Mouse (Mus musculus) CD4-positive helper T cell, adult 2 months (primary cell): Measurements from ENCODE around the gene Nbr1.

Source experiments
- DNase-seq: peaks from one replicate; pipeline ENCODE4 v3.0.0-alpha.2; 2012; ENCODE audit warnings: low read depth, missing footprints, low spot score

The Nbr1 gene

DNA sequence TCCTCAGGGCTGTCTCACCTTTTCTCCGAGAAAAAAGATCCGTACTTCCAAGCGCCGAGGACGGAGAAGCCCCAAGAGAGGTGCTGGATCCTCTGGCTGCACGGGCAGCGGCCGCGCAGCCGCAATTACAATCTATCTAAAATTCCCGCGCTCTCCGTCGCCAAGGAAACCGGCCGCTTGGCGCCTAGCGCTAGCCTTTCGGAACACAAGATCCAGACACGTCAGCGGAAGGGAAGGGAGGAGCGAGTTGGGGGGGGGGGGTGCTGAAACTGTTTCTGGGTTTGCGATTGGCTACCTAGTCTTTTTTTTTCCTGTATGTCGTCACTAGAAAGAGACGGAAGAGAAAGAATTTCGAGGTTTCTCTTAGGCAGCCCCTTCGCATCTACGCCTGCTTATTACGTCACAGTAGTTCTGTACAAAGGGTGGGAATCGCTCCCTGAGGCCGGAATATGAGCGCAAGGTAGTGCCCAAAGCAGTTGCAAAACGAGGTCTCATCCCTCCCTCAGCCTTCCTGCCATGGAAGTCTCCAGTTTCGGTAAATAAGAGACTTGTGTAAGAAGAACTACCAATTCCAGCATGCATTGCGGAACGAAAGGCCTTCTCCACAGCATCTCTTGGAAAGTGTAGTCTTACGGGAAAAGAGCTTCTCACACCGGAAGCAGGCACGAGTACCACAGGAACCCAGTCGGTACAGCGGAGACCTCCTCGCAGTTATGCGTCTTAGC lies at the start of gene Nbr1, which contains the start of gene Brca1:
Gene Nbr1 (plus strand): TSS at position 399 of the 725 bp plus-strand sequence.
Gene Brca1 (minus strand): TSS at position 205 of the 725 bp plus-strand sequence.
- peak; percentile 99 for DNase-seq

DNA sequence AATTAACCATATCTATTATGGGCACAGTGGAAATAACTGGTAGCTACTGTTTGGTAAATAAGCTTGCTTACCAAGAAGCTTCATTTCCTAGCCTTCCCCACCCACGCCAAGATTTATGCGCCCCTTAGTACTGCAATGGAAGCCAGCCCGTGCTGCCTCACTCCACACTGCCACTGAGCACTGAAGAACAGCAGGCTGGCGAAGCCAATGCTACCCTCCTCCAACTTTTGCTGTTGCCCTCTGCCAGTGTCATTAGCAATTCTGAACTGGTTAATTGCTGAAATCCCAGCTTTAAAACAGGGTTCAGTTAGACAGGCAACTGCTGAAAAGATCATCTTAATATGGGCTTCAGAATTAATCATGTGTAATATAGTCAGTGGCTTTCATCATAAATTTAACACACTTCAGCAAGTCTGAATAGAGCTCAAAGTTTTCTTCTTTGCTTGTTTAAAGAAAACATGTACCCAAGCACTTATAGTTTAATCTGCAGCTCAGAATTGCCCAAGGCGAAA lies 45.6 kb upstream of the Nbr1 start:
- DNase-seq = no peak

DNA sequence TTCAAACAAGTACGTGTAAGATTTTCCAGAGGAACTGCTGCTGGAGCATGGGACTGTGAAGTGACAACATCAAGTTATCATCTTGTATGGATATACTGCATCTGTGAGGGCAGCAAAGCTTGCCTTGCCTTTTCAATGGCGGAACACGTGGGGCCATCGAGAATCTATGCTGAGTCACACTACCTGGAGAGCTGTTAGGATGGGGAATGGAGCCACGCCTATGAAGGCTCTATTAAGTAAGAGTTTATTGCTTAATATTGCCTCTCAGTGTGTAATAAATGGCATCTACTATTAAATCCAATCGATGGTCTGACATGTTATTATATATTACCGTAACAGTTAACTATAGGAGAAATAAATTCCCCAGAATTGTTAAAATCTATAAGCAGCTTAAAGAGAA lies 44.9 kb upstream of the Nbr1 start:
- DNase-seq = no peak

DNA sequence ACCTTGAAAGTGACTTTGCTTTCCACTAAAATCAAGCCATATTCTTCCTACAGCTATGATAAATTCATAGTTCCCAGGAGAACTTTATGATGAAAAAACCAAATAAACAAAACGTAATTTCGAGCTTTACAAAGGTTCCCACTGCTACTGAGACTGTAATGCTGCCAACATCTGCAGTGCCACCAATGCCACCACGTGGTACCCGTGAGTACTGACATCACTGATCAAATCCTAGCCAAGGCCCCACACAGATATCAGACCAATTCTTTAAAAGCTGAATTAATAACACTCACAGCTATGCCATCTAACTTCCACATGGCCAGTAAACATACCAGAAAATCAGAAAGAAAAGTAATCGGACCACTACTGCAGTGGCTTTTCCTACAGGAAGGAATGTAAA lies 33.0 kb upstream of the Nbr1 start:
- DNase-seq = no peak

DNA sequence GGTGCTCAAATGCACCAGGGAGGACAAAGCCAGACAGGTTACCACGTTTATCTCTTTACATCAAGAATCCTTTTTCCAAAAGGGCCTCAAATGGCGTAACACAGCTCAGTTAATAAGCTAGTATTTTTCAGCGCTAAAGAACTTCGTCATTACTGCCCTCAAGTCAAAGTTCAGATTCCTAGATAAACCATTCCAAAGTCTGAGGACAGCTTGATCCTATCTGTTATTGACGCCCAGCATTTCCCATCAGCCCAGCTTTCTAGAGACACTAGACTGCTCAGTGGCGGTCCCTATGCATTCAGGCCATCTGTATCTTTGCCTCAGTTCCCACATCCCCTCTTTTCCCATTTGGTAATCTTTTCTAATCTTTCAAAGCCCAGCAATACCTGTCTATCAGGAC lies 32.6 kb upstream of the Nbr1 start:
- DNase-seq = no peak

DNA sequence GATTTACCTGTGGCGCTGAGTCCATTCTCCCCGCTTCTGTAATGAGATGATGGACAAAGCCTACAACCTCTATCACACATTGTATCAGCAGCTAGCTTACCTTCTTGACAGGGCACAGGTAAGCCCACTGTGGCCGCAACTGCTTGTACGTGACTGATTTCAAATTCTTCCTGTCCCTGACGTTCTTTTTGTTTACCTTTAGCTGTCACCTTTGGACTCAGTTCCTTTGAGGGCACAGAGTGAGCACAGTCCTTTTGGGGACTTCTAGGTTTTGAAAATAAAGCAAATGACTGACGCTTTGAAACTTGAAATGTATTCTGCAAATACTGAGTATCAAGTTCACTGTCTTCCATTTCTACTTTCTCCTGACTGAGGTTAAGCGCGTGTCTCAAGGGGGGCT lies 27.5 kb upstream of the Nbr1 start:
- DNase-seq = no peak

DNA sequence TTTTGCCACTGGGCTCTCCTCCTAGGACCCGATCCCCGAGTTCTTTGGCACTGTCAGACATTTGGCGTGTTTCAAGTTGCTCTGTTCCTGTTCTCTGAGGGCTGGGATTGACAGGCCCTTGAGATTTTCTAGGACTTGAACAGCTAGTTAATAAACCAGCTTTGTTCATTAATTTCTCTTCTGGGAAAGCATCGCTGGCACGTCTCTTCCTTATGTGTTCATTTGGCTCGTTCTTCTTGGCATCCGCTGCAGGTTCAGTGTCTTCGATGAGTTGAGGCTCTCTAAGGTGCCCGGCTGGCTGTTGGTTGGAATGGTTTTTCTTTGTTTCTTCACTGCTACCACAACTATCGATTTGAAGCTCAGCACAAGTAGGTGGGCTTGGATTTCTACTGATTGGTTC lies 26.9 kb upstream of the Nbr1 start:
- no peak for DNase-seq

DNA sequence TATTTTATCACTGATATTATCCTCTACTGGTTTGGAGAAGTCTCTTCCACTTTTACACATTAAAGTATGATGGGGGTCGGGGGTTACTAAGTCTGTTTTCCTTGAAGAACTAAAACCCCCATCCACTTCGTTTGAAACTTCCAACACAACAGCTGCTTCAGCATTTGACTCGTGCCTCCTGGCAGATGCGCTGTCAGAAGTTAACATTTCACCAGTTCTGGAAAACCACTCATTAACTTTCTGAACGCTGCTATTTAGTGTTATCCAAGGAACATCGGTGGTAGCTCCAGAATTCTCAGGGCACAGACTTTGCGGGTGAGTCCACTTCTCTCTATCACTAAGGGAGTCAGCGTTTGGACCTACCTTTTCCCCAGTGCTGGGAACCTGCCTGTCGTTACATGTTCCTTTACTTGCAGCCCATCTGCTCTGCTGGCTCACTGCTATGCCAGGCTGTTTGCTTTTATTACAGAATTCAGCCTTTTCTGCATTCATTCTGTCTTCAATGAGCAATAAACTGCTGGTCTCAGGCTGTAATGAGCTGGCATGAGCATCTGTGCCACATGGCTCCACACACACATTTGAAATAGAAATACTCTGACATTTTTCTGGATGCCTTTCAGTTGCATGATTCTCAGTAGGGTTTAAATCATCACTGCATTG lies 25.9 kb upstream of the Nbr1 start:
- DNase-seq = no peak

DNA sequence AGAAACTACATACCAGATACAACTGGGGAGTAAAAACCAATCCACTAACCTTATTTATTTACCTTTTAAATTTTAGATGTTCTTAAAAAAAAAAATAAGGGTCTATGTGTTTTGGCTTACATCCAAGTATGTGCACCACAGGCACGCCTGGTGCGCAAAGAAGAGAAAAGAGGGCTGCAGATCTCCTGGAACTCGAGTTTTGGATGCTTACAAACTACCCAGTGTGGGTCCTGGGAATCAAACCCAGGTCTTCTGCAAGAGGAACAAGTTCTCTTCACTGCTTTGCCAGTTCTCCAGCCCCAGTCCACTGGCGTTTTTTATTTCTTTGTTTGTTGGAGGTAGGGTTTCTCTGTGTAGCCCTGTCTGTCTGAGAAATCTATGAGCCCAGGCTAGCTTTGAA lies 25.3 kb upstream of the Nbr1 start:
- no peak for DNase-seq

DNA sequence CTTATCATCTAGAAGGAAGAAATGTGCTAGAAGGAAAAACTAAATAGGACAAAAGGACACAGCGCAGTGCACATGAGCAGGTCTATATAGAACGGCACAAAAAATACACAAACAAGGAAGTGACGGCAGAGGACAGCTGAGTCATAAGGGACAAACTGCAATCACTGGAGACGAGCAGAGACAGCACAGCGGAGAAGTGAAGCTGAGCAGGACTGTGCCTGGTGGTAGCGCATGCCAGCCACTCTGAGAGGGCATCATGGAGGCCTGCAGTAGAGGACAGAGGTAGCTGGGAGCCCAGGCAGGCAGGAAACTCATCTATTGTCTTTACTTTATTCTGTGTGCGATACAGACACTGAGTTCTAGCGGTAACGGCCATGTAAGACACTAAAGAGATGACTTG lies 8.4 kb upstream of the Nbr1 start:
- peak; percentile 34 for DNase-seq

DNA sequence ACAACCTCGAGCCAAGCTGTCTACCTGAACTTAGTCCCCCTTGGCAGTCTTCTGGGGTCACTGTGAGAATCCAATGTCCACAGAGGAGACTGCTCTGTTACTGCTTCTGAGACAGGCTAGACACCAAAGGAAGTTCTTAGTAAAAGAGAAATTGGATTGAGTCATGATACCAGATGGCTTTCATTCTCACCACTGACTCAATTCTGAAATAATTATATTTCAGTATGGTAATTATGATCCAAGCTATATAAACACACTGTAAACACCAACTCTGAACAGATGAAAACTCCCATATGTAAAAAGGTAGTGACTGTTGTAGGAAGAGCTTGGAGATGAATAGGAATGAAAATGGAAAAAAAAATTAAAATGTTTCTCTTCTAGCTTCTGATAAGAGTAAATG lies 7.8 kb upstream of the Nbr1 start:
- DNase-seq = no peak

DNA sequence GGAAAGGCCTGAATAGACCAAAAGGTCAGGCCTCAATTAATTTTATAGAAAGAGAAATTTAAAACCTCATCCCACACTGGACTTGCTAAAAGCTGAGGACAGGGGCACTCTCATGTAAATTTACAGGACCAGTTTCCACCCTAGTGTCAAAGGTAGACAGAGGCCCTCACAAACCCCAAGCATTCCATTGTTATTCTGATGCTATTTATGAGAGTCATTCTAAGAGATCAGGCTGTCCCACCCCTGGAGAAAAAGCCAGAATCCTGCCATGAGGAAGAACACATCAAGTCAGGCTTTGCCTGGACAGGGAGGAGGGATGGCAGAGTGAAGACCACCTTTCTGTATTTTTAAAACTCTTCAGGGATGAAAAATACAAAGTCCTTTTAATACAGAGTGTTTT lies 3.4 kb upstream of the Nbr1 start:
- no peak for DNase-seq

DNA sequence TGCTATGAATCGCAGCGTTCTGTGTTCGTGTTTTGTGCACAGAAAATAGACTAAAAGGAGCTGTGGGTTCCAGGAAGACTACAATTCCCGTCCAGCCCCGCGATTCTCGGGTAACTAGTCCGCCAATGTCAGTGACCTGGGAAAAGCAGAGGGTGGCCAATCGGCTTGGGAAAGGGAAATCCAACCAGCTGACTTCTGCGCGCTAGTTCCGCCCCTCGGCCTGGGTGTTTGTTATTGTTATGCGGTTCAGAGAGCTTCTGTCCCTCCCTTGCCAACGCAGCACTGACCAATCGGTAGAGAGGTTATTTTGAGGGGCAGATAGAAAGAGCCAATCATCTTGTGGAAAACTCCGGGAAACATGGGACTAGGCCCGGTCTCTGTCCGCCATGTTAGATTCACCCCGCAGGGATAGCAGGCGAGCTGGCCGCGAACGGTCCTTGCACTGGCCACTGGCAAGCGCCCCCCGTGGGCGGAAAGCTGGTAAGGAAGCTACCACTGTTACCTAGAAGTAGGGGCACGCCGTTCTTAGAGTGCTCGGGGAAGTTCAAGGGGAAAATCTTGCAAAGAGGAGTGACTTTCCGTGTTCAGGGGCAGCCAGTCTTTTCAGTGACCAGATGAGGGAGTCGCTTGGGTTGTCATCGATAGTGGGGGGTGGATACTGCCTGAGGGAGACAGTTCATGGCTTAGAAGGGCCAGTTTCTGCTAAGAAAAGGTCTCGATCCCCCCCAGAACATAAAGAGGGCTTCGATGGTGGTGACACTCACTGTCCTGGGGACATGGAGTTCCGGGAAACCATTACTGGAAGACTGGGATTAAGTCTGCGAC lies 739 bp downstream of the Nbr1 start:
- peak; percentile 99 for DNase-seq

DNA sequence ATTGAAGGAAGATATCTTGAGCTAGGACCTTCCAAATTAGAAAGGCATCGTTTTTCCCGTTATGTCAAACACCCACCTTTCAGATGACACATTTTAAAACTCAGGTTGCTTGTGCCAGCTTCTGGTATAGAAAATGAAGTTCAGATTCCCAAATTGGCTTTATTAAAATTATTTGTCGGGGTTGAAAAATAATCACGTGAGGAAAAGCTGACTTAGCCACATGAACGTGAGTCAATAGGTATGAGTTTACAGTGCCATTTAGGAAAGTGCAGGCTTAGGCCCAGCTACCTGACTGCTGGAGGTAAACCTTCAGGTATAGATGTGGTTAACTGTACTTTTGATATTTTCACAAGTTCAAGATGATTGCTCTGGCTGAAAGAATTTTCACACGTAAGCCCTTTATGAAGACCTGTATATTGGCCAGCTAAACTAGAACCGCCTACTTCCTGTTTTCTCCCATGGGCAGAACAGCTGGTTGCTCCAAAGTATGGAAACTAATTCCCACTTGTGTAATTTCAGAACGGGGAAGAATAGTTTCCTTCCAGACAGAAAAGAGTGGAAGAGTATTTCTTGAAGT lies 1.5 kb downstream of the Nbr1 start:
- peak; percentile 42 for DNase-seq

DNA sequence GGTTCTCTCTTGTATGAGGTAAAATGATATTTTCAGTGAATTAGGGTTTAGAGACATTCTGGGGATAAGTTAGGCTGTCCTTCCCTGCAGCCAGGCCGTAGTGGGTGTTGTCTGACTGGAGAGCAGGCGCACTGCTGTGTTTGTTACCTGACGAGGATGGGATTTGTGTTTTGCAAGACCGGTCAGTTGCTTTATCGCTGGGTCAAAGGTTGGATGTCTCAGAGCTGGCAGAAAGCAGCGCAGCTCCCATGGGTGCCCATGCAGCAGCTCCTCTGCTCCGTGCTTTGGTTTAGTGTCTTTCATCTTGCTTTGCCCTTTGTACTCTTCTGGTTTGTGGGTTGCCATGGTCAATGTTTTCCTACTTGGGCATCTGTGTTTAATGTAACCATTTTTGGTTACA lies 4.6 kb downstream of the Nbr1 start:
- DNase-seq = no peak

DNA sequence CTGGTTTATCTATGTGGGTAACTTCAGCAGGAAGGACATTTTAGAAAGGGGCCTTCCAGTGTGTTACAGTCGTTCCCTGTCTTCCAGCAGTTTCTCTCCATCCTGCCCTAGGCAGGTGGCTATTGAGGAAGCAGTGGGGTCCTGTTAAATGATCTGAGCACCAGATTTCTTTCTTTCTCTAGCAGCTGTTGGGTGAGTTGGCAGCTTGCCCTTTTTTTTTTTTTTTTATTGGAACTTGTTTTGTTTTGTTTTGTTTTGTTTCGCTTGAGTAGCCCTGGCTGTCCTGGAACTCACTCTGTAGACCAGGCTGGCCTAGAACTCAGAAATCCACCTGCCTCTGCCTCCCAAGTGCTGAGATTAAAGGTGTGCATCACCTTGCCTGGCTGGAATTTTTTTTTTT lies 5.0 kb downstream of the Nbr1 start:
- DNase-seq = no peak

DNA sequence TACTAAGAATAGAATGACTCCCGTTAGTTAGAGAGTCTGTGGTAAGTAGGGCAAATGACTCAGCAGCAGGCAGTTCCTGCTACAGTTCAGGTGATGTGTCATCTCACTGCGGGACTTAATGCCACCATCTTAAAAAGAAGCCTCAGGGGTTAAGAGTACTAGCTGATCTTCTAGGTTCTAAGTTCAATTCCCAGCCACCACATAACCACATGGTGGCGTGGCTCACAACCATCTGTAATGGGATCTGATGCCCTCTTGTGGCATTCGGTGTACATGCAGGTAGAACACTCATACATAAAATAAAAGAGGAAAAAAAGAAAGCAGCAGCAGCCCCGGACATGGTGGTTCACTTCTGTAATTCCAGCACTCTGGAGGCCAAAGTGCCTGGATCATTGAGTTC lies 10.4 kb downstream of the Nbr1 start:
- DNase-seq = peak; percentile 86

DNA sequence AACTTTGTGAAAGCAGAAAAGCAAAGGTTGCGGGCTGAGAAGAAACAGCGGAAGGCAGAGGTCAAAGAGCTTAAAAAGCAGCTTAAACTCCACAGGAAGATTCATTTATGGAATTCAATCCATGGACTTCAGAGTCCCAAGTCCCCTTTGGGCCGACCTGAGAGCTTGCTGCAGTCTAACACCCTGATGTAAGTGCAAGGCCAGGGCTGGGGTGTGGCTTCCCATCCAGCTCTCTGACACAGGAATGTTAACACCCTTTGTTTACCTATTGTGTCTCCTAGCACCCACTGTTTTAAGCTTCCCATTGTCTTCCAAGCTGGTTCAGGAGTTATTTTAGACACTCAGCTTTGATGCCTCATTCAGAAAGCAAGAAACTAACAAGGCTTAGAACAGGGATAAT lies 16.5 kb downstream of the Nbr1 start:
- no peak for DNase-seq

DNA sequence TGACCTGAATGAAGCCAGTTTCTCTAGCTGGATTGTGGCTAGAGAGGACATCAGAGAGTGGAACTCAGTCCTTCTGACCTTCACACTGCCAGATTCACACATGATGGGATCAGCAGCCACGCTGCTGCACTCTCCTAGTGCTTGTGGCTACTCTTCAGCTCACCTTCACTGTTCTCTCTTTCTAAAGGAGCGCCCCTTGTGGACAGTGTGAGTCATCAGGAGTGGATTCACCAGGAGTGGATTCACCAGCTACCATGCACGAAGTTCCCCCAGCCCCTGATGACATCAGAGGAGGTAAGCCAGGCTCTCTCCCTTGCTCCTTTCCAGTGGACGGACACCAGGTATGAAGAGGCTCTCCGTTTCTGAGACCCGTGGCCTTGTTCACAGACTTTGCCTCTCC lies 24.2 kb downstream of the Nbr1 start:
- no peak for DNase-seq

DNA sequence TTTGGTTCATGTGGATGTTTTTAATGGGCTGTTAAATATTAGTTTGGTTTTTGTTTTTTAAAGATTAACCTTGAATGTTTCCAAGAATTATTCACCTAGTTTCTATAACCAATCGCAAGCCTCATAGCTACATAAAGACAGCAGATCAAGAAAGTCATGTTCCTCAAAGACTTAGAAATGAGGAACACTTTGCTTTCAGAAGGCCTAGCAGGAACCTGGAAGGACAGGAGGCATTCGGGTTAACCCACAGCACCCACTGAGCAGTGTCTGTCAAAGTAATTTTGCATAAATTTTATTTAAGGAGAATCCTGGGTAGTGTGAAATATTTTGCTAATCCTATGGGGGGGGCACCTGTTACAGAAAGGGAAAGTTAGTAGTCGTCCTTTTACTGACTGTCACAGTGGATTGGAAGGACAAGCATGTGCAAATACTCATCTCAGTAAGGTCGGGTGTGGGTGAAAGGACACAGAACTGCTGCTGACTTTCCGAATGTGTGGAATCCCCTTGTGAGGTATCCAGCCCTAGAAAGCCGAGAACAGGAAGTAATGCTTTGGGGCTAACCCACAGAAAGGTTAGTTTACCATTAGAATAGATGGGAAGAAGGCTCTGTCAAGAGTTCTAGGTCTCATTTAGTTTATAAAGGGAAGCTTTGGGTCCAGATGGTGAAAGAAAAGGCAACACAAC lies 29.3 kb downstream of the Nbr1 start:
- DNase-seq = no peak
